Mouse (Mus musculus): ENCODE data around the gene Lix1.

DNA sequence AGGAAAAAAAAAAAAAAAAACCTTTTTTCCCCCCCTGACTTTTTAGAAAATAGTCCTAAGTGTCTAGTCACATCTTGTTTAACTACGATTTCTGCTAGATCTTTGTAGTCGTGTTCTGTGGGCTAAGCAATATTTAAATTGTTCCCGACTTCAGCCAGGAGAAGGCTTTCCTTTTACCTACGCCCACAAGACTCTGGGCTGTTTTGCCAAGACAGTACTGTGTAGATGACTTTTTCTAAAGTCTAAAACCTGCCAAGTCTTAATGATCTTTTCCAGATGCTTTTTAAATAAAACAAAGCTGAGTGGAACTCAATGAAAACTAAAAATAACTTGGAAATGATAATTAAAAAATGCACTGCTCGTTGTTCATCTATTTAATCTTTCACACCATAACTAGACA, 566 bp downstream of the Lix1 start:
- TF ChIP-seq CTCF (IDR thresholded peaks at IDR 0.05; ENCODE audit: low read depth) (no peak), EP300 (optimal IDR thresholded peaks at IDR 0.05) (no peak)
